Mouse (Mus musculus): ENCODE measurements around the gene Pafah2. TPM values are rescaled to one million over a fixed set of nuclear protein-coding genes. Genes with fewer than 3 reads are reported as not detected.

Gene Pafah2
- polyA plus RNA-seq, 1 experiment from 2014 or later, result 12.0 TPM

Small RNA genes lying within 50 kb of the gene (microRNA-seq; reads per million reads assigned to microRNA genes)
- gene Gm23634, result 0.74 reads per million

Other genes with a start within 250 kb of the Pafah2 start
- gene Cep85, start 209.2 kb upstream of the Pafah2 start, polyA plus RNA-seq (2015; fragmentation: Nextera tagmentation; extraction: Ambion mirVana), result 36.2 and 37.4 TPM in 2 replicates
- not detected in 2 replicates for gene Gm7534, start 193.3 kb upstream of the Pafah2 start, polyA plus RNA-seq (2015; fragmentation: Nextera tagmentation; extraction: Ambion mirVana)
- gene Catsper4, start 168.9 kb upstream of the Pafah2 start, polyA plus RNA-seq (2015; fragmentation: Nextera tagmentation; extraction: Ambion mirVana), result 0.18 TPM in 1 of 2 replicates, not detected in the other
- gene Cnksr1, start 157.9 kb upstream of the Pafah2 start, polyA plus RNA-seq (2015; fragmentation: Nextera tagmentation; extraction: Ambion mirVana), result 2.9 and 3.9 TPM in 2 replicates
- 0.72 TPM in 1 of 2 replicates, not detected in the other for gene E130218I03Rik, start 152.7 kb upstream of the Pafah2 start, polyA plus RNA-seq (2015; fragmentation: Nextera tagmentation; extraction: Ambion mirVana)
- 18.8 and 19.7 TPM in 2 replicates for gene Zfp593, start 150.7 kb upstream of the Pafah2 start, polyA plus RNA-seq (2015; fragmentation: Nextera tagmentation; extraction: Ambion mirVana)
- not detected in 2 replicates for gene Gm30191, start 149.4 kb upstream of the Pafah2 start, polyA plus RNA-seq (2015; fragmentation: Nextera tagmentation; extraction: Ambion mirVana)
- 3.9 and 6.4 TPM in 2 replicates for gene Grrp1, start 142.2 kb upstream of the Pafah2 start, polyA plus RNA-seq (2015; fragmentation: Nextera tagmentation; extraction: Ambion mirVana)
- gene Pdik1l, start 108.4 kb upstream of the Pafah2 start, polyA plus RNA-seq (2015; fragmentation: Nextera tagmentation; extraction: Ambion mirVana), result 23.4 and 23.8 TPM in 2 replicates
- gene Trim63, start 81.2 kb upstream of the Pafah2 start, polyA plus RNA-seq (2015; fragmentation: Nextera tagmentation; extraction: Ambion mirVana), result 1.2 and 1.7 TPM in 2 replicates
- gene Slc30a2, start 53.1 kb upstream of the Pafah2 start, polyA plus RNA-seq (2015; fragmentation: Nextera tagmentation; extraction: Ambion mirVana), result 0.34 and 0.38 TPM in 2 replicates
- 4.5 and 5.4 TPM in 2 replicates for gene Extl1, start 12.5 kb upstream of the Pafah2 start, polyA plus RNA-seq (2015; fragmentation: Nextera tagmentation; extraction: Ambion mirVana)
- 2,120 and 2,313 TPM in 2 replicates for gene Stmn1, start 72.0 kb downstream of the Pafah2 start, polyA plus RNA-seq (2015; fragmentation: Nextera tagmentation; extraction: Ambion mirVana)
- 3.8 and 4.0 TPM in 2 replicates for gene Paqr7, start 100.4 kb downstream of the Pafah2 start, polyA plus RNA-seq (2015; fragmentation: Nextera tagmentation; extraction: Ambion mirVana)
- gene Aunip, start 114.7 kb downstream of the Pafah2 start, polyA plus RNA-seq (2015; fragmentation: Nextera tagmentation; extraction: Ambion mirVana), result 10.6 and 11.7 TPM in 2 replicates
- 129 and 130 TPM in 2 replicates for gene Mtfr1l, start 139.1 kb downstream of the Pafah2 start, polyA plus RNA-seq (2015; fragmentation: Nextera tagmentation; extraction: Ambion mirVana)
- 15.4 and 16.2 TPM in 2 replicates for gene Selenon, start 155.8 kb downstream of the Pafah2 start, polyA plus RNA-seq (2015; fragmentation: Nextera tagmentation; extraction: Ambion mirVana)

All from embryonic facial prominence, embryonic 13.5 days (tissue).